ENCODE assay signal across 13 mouse cellular contexts in genomic region chr17:45664608-45665007, GRCm38 (mm10). TPM values are rescaled to one million over a fixed set of nuclear protein-coding genes. Genes with fewer than 3 reads are reported as not detected.
"Had no signal": no experiment of that assay in that cellular context is flagged by ENCODE, and none has a peak within 500 bp of the region (broad histone marks: within the 10 kb centered on the region; RNA-seq: fewer than 3 reads in every experiment).

No protein-coding gene starts in this region.

- H3K27ac ChIP-seq: kidney, embryonic 15.5 days; limb, embryonic 15.5 days; liver, embryonic 14.5 days; neural tube, embryonic 15.5 days; stomach, postnatal 0 days had no signal

- H3K9ac ChIP-seq: kidney, embryonic 15.5 days; limb, embryonic 15.5 days; liver, embryonic 14.5 days; lung, embryonic 14.5 days; midbrain, embryonic 13.5 days; neural tube, embryonic 15.5 days had no signal

- H3K4me2 ChIP-seq: kidney, embryonic 15.5 days; limb, embryonic 15.5 days; lung, embryonic 14.5 days; midbrain, embryonic 13.5 days; neural tube, embryonic 15.5 days had no signal

- DNase-seq: kidney, adult 18-20 months; kidney, postnatal 25 days; layer of hippocampus, postnatal 36 days; lung, embryonic 14.5 days; thymus, postnatal 4 days had no signal

- ATAC-seq: midbrain, embryonic 13.5 days had no signal

- H3K4me3 ChIP-seq: kidney, embryonic 15.5 days; limb, embryonic 15.5 days; midbrain, embryonic 13.5 days; myocyte; neural tube, embryonic 15.5 days had no signal

- H3K9me3 ChIP-seq: kidney, embryonic 15.5 days; limb, embryonic 15.5 days; midbrain, embryonic 13.5 days; neural tube, embryonic 15.5 days had no signal

- H3K4me1 ChIP-seq: midbrain, embryonic 13.5 days had no signal

- H3K27me3 ChIP-seq: kidney, embryonic 15.5 days; limb, embryonic 15.5 days; midbrain, embryonic 13.5 days; neural tube, embryonic 15.5 days had no signal

RNA-seq across cellular contexts. Expression of gene Capn11, which starts 5.5 kb away (rescaled TPM):
- polyA plus RNA-seq: intestine, embryonic 14.5 days; liver, embryonic 14.5 days; lung, embryonic 14.5 days had no signal
